ENCODE assay signal across 8 mouse cellular contexts in genomic region chr13:67552505-67553346, GRCm38 (mm10). TPM values are rescaled to one million over a fixed set of nuclear protein-coding genes. Genes with fewer than 3 reads are reported as not detected.
DNase-seq lines count a peak whose midpoint lies in the region; ATAC-seq lines count a peak whose summit lies in the region.

No protein-coding gene starts in this region.

- peak overlapping the region; percentile 79 for H3K9ac ChIP-seq in lung, embryonic 16.5 days (ENCODE audit: low read length)

- H3K4me1 ChIP-seq in lung, embryonic 16.5 days (replicated peaks; ENCODE audit: control insufficient read depth, insufficient read depth, low read length): peaks cover 13% of the 10 kb centered on the region

- no peaks in the 10 kb centered on the region for H3K9me3 ChIP-seq in lung, embryonic 16.5 days (ENCODE audit: control insufficient read depth, low read length)

- DNase-seq in MEL-GATA-1-ER (ENCODE audit: extremely low read depth, low read depth): peak; percentile 86
- peak; percentile 86 for DNase-seq in cerebellum, adult 8-10 months
- DNase-seq in forelimb bud, embryonic 11.5 days (ENCODE audit: low read depth, low spot score): peak; percentile 89
- peak; percentile 77 for DNase-seq in layer of hippocampus, adult 9-10 months (ENCODE audit: low spot score)
- DNase-seq in ovary, postnatal 10 days (ENCODE audit: low spot score): peak; percentile 65
- DNase-seq in thymus, postnatal 10 days (ENCODE audit: low spot score in 2 of 2): peak; percentile 77 to 79

- peak overlapping the region; percentile 63 for H3K4me3 ChIP-seq in lung, embryonic 16.5 days (ENCODE audit: low read length)

- WGBS in lung, embryonic 16.5 days: under 1% methylated on average over 44 of the region's 44 CpGs

- peak overlapping the region; percentile 83 for H3K4me2 ChIP-seq in lung, embryonic 16.5 days (ENCODE audit: low read depth, low read length)

- H3K27me3 ChIP-seq in lung, embryonic 16.5 days (ENCODE audit: control insufficient read depth, insufficient read depth, low read depth, low read length): no peaks in the 10 kb centered on the region

- H3K27ac ChIP-seq in lung, embryonic 16.5 days (ENCODE audit: low read length): peak overlapping the region; percentile 76

- ATAC-seq in hematopoietic stem cell, adult 5-6 weeks (replicated peaks in 1 of 2; ENCODE audit: insufficient read depth in 1 of 2, low FRiP score in 2 of 2, low TSS enrichment in 1 of 2, low read depth in 1 of 2, poor library complexity in 2 of 2, severe bottlenecking in 2 of 2): peak; percentile 99
- ATAC-seq in lung, embryonic 16.5 days (ENCODE audit: low read depth): peak; percentile 98

- no peaks in the 10 kb centered on the region for H3K36me3 ChIP-seq in lung, embryonic 16.5 days (ENCODE audit: control insufficient read depth, insufficient read depth, low read length)

RNA-seq across cellular contexts. Expression of gene Zfp748, which starts 0.9 kb away (rescaled TPM):
- 13.8 and 34.3 TPM in 2 replicates for total RNA-seq in hematopoietic stem cell, adult 5-6 weeks (2017)
- polyA plus RNA-seq in lung, embryonic 16.5 days (2015; fragmentation: Nextera tagmentation; extraction: Ambion mirVana): 13.8 and 14.5 TPM in 2 replicates

RNA-seq across cellular contexts. Expression of gene Zfp87, which starts 26.7 kb away (rescaled TPM):
- total RNA-seq in hematopoietic stem cell, adult 5-6 weeks (2017): 27.1 and 31.8 TPM in 2 replicates
- polyA plus RNA-seq in lung, embryonic 16.5 days (2015; fragmentation: Nextera tagmentation; extraction: Ambion mirVana): 20.9 and 21.9 TPM in 2 replicates

RNA-seq across cellular contexts. Expression of gene Gm26965, which starts 26.8 kb away (rescaled TPM):
- total RNA-seq in hematopoietic stem cell, adult 5-6 weeks (2017): not detected in 2 replicates
- not detected in 2 replicates for polyA plus RNA-seq in lung, embryonic 16.5 days (2015; fragmentation: Nextera tagmentation; extraction: Ambion mirVana)

RNA-seq across cellular contexts. Expression of gene Zfp58, which starts 52.4 kb away (rescaled TPM):
- 9.8 and 22.2 TPM in 2 replicates for total RNA-seq in hematopoietic stem cell, adult 5-6 weeks (2017)
- 13.3 and 14.9 TPM in 2 replicates for polyA plus RNA-seq in lung, embryonic 16.5 days (2015; fragmentation: Nextera tagmentation; extraction: Ambion mirVana)

RNA-seq across cellular contexts. Expression of gene Zfp729b, which starts 56.8 kb away (rescaled TPM):
- total RNA-seq in hematopoietic stem cell, adult 5-6 weeks (2017): 23.4 and 31.7 TPM in 2 replicates
- polyA plus RNA-seq in lung, embryonic 16.5 days (2015; fragmentation: Nextera tagmentation; extraction: Ambion mirVana): 4.5 and 4.7 TPM in 2 replicates

Comparison
In these comparisons a context has a peak if more than half of its experiments do, and no peak if none do; other contexts are left out.
1. Peak in every context shown above with its lines: DNase-seq, ATAC-seq, H3K4me3 ChIP-seq and H3K27ac ChIP-seq.